Mouse (Mus musculus): ENCODE measurements around the gene Ncoa7.

DNA sequence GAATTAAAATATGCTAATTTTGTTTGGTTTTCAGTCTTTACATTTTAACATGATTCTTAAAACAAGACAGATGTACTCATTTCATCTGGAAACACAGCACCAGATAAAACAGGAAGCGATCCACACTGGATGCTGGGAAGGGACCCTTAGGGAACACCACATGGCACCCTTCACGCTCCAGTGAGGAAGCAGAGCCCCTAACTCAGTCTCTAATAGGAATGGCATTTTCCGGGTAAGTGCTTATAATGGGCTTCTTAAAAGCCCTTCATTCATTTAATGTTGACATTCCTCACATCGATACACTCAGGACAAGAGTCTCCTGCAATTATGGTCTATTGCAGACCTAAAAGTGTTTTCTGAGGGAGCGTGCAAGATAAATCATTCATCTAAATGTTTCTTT is 27.6 kb downstream of the Ncoa7 start:
- no peak for TF ChIP-seq CTCF (IDR thresholded peaks at IDR 0.05; ENCODE audit: extremely low read depth, insufficient read depth, insufficient read length, insufficient replicate concordance)
- no peak for TF ChIP-seq POLR2A (IDR thresholded peaks at IDR 0.05; ENCODE audit: low read depth, low read length)

Measured in spleen, adult 2 months (tissue).